27 mouse cellular contexts compared by ENCODE assay signal in the genomic region with DNA sequence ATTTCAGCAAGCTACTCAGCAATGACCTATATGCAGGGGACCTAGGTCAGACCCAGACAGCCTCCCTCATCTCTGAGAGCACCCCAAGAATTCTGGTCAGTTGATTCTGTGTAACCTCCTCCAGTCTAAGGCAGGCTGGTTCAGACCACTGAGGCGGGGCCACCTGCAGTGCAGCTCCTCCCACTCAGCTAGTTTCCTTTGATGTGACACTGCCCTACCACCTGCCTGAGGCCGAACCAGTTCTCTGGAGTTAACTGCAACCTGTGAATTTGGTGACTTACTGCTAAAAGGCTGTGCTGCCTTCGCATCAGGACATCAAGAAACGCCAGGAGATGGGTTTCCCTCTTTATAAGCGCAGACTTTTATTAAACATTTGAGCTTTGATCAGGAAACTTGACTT.
"Had no signal": no experiment of that assay in that cellular context is flagged by ENCODE, and none has a peak within 500 bp of the region (broad histone marks: within the 10 kb centered on the region; RNA-seq: fewer than 3 reads in every experiment).

No protein-coding gene starts in this region.

- H3K4me2 ChIP-seq: limb, embryonic 12.5 days; limb, embryonic 15.5 days; liver, embryonic 11.5 days; lung, embryonic 14.5 days; midbrain, embryonic 13.5 days; neural tube, embryonic 12.5 days; neural tube, embryonic 15.5 days had no signal

- H3K9me3 ChIP-seq: midbrain, embryonic 13.5 days had no signal

- H3K36me3 ChIP-seq: limb, embryonic 12.5 days; limb, embryonic 15.5 days; midbrain, embryonic 13.5 days; neural tube, embryonic 12.5 days; neural tube, embryonic 15.5 days had no signal

- H3K27ac ChIP-seq: kidney, postnatal 0 days; layer of hippocampus, adult 2 months; left cerebral cortex, adult 2 months; limb, embryonic 12.5 days; limb, embryonic 15.5 days; liver, embryonic 14.5 days; midbrain, embryonic 10.5 days; midbrain, embryonic 13.5 days; neural tube, embryonic 12.5 days; neural tube, embryonic 15.5 days; stomach, postnatal 0 days had no signal

- H3K27me3 ChIP-seq: limb, embryonic 12.5 days; limb, embryonic 15.5 days; megakaryocyte, embryonic 14.5 days; midbrain, embryonic 13.5 days; neural tube, embryonic 12.5 days; neural tube, embryonic 15.5 days had no signal

- DNase-seq: kidney, adult 2 months; kidney, postnatal 25 days; layer of hippocampus, adult 9-11 months; layer of hippocampus, postnatal 36 days; left cerebral cortex, postnatal 4 days; liver, postnatal 0 days; lung, embryonic 14.5 days; lung, postnatal 36 days; right cerebral cortex, adult 18-20 months; right cerebral cortex, postnatal 14 days; right cerebral cortex, postnatal 4 days; thymus, adult 2 months; thymus, postnatal 14 days had no signal

- H3K4me3 ChIP-seq: layer of hippocampus, adult 2 months; left cerebral cortex, adult 2 months; limb, embryonic 12.5 days; limb, embryonic 15.5 days; megakaryocyte, embryonic 14.5 days; midbrain, embryonic 10.5 days; midbrain, embryonic 13.5 days; neural tube, embryonic 12.5 days; neural tube, embryonic 15.5 days had no signal

- ATAC-seq: liver, postnatal 0 days; lung, postnatal 0 days; midbrain, embryonic 13.5 days had no signal

- H3K9ac ChIP-seq: limb, embryonic 12.5 days; limb, embryonic 15.5 days; liver, embryonic 14.5 days; liver, postnatal 0 days; lung, embryonic 14.5 days; midbrain, embryonic 13.5 days; neural tube, embryonic 12.5 days; neural tube, embryonic 15.5 days had no signal

- H3K4me1 ChIP-seq: limb, embryonic 12.5 days; limb, embryonic 15.5 days; megakaryocyte, embryonic 14.5 days; midbrain, embryonic 10.5 days; midbrain, embryonic 13.5 days; neural tube, embryonic 12.5 days; neural tube, embryonic 15.5 days had no signal
